Mouse (Mus musculus) adrenal gland, postnatal 4 days (tissue): ENCODE results near the gene Arl4d. TPM values are rescaled to one million over a fixed set of nuclear protein-coding genes. Genes with fewer than 3 reads are reported as not detected.

ENCODE experiments used
- DNase-seq, 2 experiments: peaks; one replicate each; pipeline ENCODE4 v3.0.0; 2021 to 2022; ENCODE audit warnings: low spot score in 2 of 2, mixed read lengths in 2 of 2
- total RNA-seq, 2 experiments: library from RNA; stranded (reverse); gene quantifications; 2 replicates each; pipeline ENCODE4 v1.2.3; 2021

Arl4d gene
- total RNA-seq, 2 experiments from 2014 or later, result 9.9 to 10.4 TPM

- no peak for DNase-seq
Observed at GRCm38 (mm10) chr11:101675349-101675748, 10.0 kb downstream of the Arl4d start.

- DNase-seq, result no peak
Observed at GRCm38 (mm10) chr11:101677655-101678054, 12.3 kb downstream of the Arl4d start.

GRCm38 (mm10) chr11:101678770-101679169 lies 13.4 kb downstream of the Arl4d start:
- DNase-seq, result no peak

GRCm38 (mm10) chr11:101679907-101680306 lies 14.6 kb downstream of the Arl4d start:
- no peak for DNase-seq

GRCm38 (mm10) chr11:101680634-101681325 lies 15.4 kb downstream of the Arl4d start:
- DNase-seq, result no peak

- DNase-seq, result no peak
Observed at GRCm38 (mm10) chr11:101681968-101682367, 16.6 kb downstream of the Arl4d start.

GRCm38 (mm10) chr11:101682410-101682960 lies 17.1 kb downstream of the Arl4d start:
- no peak for DNase-seq

GRCm38 (mm10) chr11:101687351-101688301 lies 22.3 kb downstream of the Arl4d start:
- DNase-seq, result no peak

GRCm38 (mm10) chr11:101689701-101690113 lies 24.4 kb downstream of the Arl4d start:
- no peak for DNase-seq

- no peak for DNase-seq
Observed at GRCm38 (mm10) chr11:101690326-101690725, 25.0 kb downstream of the Arl4d start.

GRCm38 (mm10) chr11:101695906-101696661 lies 30.7 kb downstream of the Arl4d start:
- DNase-seq, result no peak

- no peak for DNase-seq
Observed at GRCm38 (mm10) chr11:101697156-101697861, 32.0 kb downstream of the Arl4d start.

GRCm38 (mm10) chr11:101698114-101698513 lies 32.8 kb downstream of the Arl4d start:
- no peak for DNase-seq

- DNase-seq, result no peak
Observed at GRCm38 (mm10) chr11:101699556-101699955, 34.2 kb downstream of the Arl4d start.

- no peak for DNase-seq
Observed at GRCm38 (mm10) chr11:101699991-101700390, 34.6 kb downstream of the Arl4d start.

- DNase-seq, result no peak
Observed at GRCm38 (mm10) chr11:101700446-101700845, 35.1 kb downstream of the Arl4d start.

- DNase-seq, result no peak
Observed at GRCm38 (mm10) chr11:101704081-101704480, 38.7 kb downstream of the Arl4d start.

GRCm38 (mm10) chr11:101706764-101707448 lies 41.6 kb downstream of the Arl4d start:
- no peak for DNase-seq

GRCm38 (mm10) chr11:101708482-101708881 lies 43.1 kb downstream of the Arl4d start:
- DNase-seq, result no peak

- no peak for DNase-seq
Observed at GRCm38 (mm10) chr11:101712811-101713210, 47.5 kb downstream of the Arl4d start.
